Mouse (Mus musculus) heart, embryonic 11.5 days (tissue): ENCODE results near the gene Mb21d2. TPM values are rescaled to one million over a fixed set of nuclear protein-coding genes. Genes with fewer than 3 reads are reported as not detected.

Source experiments
- ATAC-seq: fragments of 200-750 bp; cut with Nextera tagmentation; replicated peaks from 2 replicates; pipeline ENCODE4 v1.8.0; 2017; ENCODE audit warnings: moderate library complexity; ENCODE audit not compliant: insufficient number of reproducible peaks, low FRiP score, low TSS enrichment
- H3K27ac ChIP-seq: fragments of 300-500 bp; sonication (generic); 2 replicates; pipeline ENCODE4 v1.5.1; 2014; ENCODE audit warnings: mild to moderate bottlenecking, low read depth, low read length
- H3K27me3 ChIP-seq: fragments of 300-500 bp; sonication (generic); 2 replicates; pipeline ENCODE4 v1.6.1; 2014; ENCODE audit warnings: mild to moderate bottlenecking, low read length, mixed read lengths; ENCODE audit not compliant: control insufficient read depth, insufficient read depth
- H3K36me3 ChIP-seq: fragments of 300-500 bp; sonication (generic); 2 replicates; pipeline ENCODE4 v1.6.1; 2014; ENCODE audit warnings: mild to moderate bottlenecking, low read length, moderate library complexity, mixed read lengths; ENCODE audit not compliant: control insufficient read depth, insufficient read depth
- H3K4me1 ChIP-seq: fragments of 300-500 bp; sonication (generic); 2 replicates; pipeline ENCODE4 v1.6.1; 2014; ENCODE audit warnings: low read length; ENCODE audit not compliant: control insufficient read depth, insufficient read depth
- H3K4me2 ChIP-seq: fragments of 300-500 bp; sonication (generic); 2 replicates; pipeline ENCODE4 v1.6.1; 2014; ENCODE audit warnings: mild to moderate bottlenecking, moderate library complexity
- H3K4me3 ChIP-seq: fragments of 300-500 bp; sonication (generic); 2 replicates; pipeline ENCODE4 v1.5.1; 2014; ENCODE audit warnings: low read depth, low read length
- H3K9ac ChIP-seq: fragments of 300-500 bp; sonication (generic); 2 replicates; pipeline ENCODE4 v1.6.1; 2014; ENCODE audit warnings: mild to moderate bottlenecking, low read depth, low read length, moderate library complexity
- H3K9me3 ChIP-seq: fragments of 300-500 bp; sonication (generic); replicated peaks from 2 replicates; pipeline ENCODE4 v1.6.1; 2016; ENCODE audit warnings: low read length; ENCODE audit not compliant: control insufficient read depth
- WGBS: fragments of 180-500 bp; shearing (Covaris S2); extraction: QIAGEN DNeasy Blood & Tissue Kit; methylation state at CpG from one replicate; pipeline ENCODE4 v1.1.7; 2014; ENCODE audit not compliant: insufficient replicate concordance; 5-methylcytosine and 5-hydroxymethylcytosine counted together
- polyA plus RNA-seq: library from polyadenylated mRNA; unstranded; fragments of >200 nt; fragmentation: Nextera tagmentation; extraction: Ambion mirVana; gene quantifications from 2 replicates; pipeline ENCODE4 v1.2.1, GENCODE M21; 2014

Gene Mb21d2
- polyA plus RNA-seq, 1 experiment from 2014 or later: 5.8 TPM

GRCm38 (mm10) chr16:28880756-28881155, 48.7 kb downstream of the Mb21d2 start:
- peaks cover 26% of the 10 kb centered on the region for H3K4me1 ChIP-seq
- WGBS: 29% methylated on average over 8 of the region's 8 CpGs

GRCm38 (mm10) chr16:28880307-28880681, 49.2 kb downstream of the Mb21d2 start:
- no peak overlapping the region; the same call in 1 of the 2 replicates for H3K4me2 ChIP-seq

More at GRCm38 (mm10) chr16:28880756-28881155, 48.7 kb downstream of the Mb21d2 start:
- peak overlapping the region; percentile 20; the same call in 1 of the 2 replicates for H3K4me2 ChIP-seq
- H3K9me3 ChIP-seq: no peaks in the 10 kb centered on the region
- H3K27me3 ChIP-seq: no peaks in the 10 kb centered on the region
- no peak overlapping the region for H3K4me3 ChIP-seq
- no peak for ATAC-seq
- no peaks in the 10 kb centered on the region for H3K36me3 ChIP-seq
- no peak overlapping the region for H3K27ac ChIP-seq
- H3K9ac ChIP-seq: no peak overlapping the region

GRCm38 (mm10) chr16:28879636-28880306, 49.7 kb downstream of the Mb21d2 start:
- Histone ChIP-seq H3K36me3 (no peaks in the 10 kb centered on the region), H3K4me1 (peaks cover 26% of the 10 kb centered on the region), H3K27me3 (no peaks in the 10 kb centered on the region), H3K4me3 (no peak overlapping the region), H3K4me2 (no peak overlapping the region), H3K9me3 (no peaks in the 10 kb centered on the region), H3K27ac (no peak overlapping the region), H3K9ac (no peak overlapping the region)
- no peak for ATAC-seq
- 57% methylated on average over 12 of the region's 12 CpGs for WGBS

More at GRCm38 (mm10) chr16:28880307-28880681, 49.2 kb downstream of the Mb21d2 start:
- Histone ChIP-seq H3K27me3 (no peaks in the 10 kb centered on the region), H3K9me3 (no peaks in the 10 kb centered on the region), H3K36me3 (no peaks in the 10 kb centered on the region), H3K27ac (no peak overlapping the region), H3K4me3 (no peak overlapping the region), H3K4me1 (peaks cover 26% of the 10 kb centered on the region), H3K9ac (no peak overlapping the region)
- 55% methylated on average over 8 of the region's 8 CpGs for WGBS
- ATAC-seq: no peak

- Histone ChIP-seq H3K4me2 (no peak overlapping the region), H3K4me3 (no peak overlapping the region)
Measured at GRCm38 (mm10) chr16:28877162-28877662, 52.3 kb downstream of the Mb21d2 start.

GRCm38 (mm10) chr16:28873404-28873895, 56.0 kb downstream of the Mb21d2 start:
- Histone ChIP-seq H3K9ac (no peak overlapping the region), H3K4me2 (no peak overlapping the region), H3K4me3 (no peak overlapping the region), H3K36me3 (no peaks in the 10 kb centered on the region), H3K27ac (no peak overlapping the region), H3K27me3 (no peaks in the 10 kb centered on the region), H3K4me1 (peaks cover 10% of the 10 kb centered on the region), H3K9me3 (no peaks in the 10 kb centered on the region)
- WGBS: 82% methylated on average over 8 of the region's 8 CpGs
- no peak for ATAC-seq

More at GRCm38 (mm10) chr16:28877162-28877662, 52.3 kb downstream of the Mb21d2 start:
- Histone ChIP-seq H3K9me3 (no peaks in the 10 kb centered on the region), H3K36me3 (no peaks in the 10 kb centered on the region), H3K27me3 (no peaks in the 10 kb centered on the region), H3K4me1 (peaks cover 14% of the 10 kb centered on the region), H3K9ac (no peak overlapping the region), H3K27ac (no peak overlapping the region)
- ATAC-seq: no peak
- 59% methylated on average over 9 of the region's 9 CpGs for WGBS

GRCm38 (mm10) chr16:28870860-28871259, 58.6 kb downstream of the Mb21d2 start:
- Histone ChIP-seq H3K4me3 (no peak overlapping the region), H3K4me1 (peaks cover 12% of the 10 kb centered on the region), H3K9me3 (no peaks in the 10 kb centered on the region), H3K27ac (no peak overlapping the region), H3K4me2 (no peak overlapping the region), H3K27me3 (no peaks in the 10 kb centered on the region), H3K36me3 (no peaks in the 10 kb centered on the region), H3K9ac (no peak overlapping the region)
- ATAC-seq: no peak
- whole genome bisulfite sequencing: 71% methylated on average over 9 of the region's 9 CpGs

- no peak overlapping the region for H3K4me2 ChIP-seq
- WGBS: 82% methylated on average over 5 of the region's 5 CpGs
- no peak overlapping the region for H3K4me3 ChIP-seq
- no peak overlapping the region for H3K27ac ChIP-seq
- ATAC-seq: no peak
- H3K4me1 ChIP-seq: peaks cover 12% of the 10 kb centered on the region
- no peaks in the 10 kb centered on the region for H3K9me3 ChIP-seq
- no peaks in the 10 kb centered on the region for H3K36me3 ChIP-seq
- no peak overlapping the region for H3K9ac ChIP-seq
- no peaks in the 10 kb centered on the region for H3K27me3 ChIP-seq
Measured at GRCm38 (mm10) chr16:28870456-28870855, 59.0 kb downstream of the Mb21d2 start.

GRCm38 (mm10) chr16:28868864-28869263, 60.6 kb downstream of the Mb21d2 start:
- WGBS: 50% methylated on average over 9 of the region's 9 CpGs
- Histone ChIP-seq H3K4me1 (peaks cover 12% of the 10 kb centered on the region), H3K27ac (no peak overlapping the region), H3K27me3 (no peaks in the 10 kb centered on the region), H3K9ac (no peak overlapping the region), H3K4me2 (no peak overlapping the region), H3K9me3 (no peaks in the 10 kb centered on the region), H3K36me3 (no peaks in the 10 kb centered on the region), H3K4me3 (no peak overlapping the region)
- ATAC-seq: no peak
